Mouse (Mus musculus) heart, adult 8-10 months (tissue): ENCODE measurements around the gene Cutal. TPM values are rescaled to one million over a fixed set of nuclear protein-coding genes. Genes with fewer than 3 reads are reported as not detected.

Experiments used
- DNase-seq: peaks from one replicate; pipeline ENCODE4 v3.0.0; 2022; ENCODE audit warnings: low spot score
- total RNA-seq, 4 experiments: library from RNA; stranded (reverse); gene quantifications; 2 replicates each; pipeline ENCODE4 v1.2.4; 2022

Gene Cutal
- total RNA-seq, 4 experiments from 2014 or later = 0.87 to 2.1 (median 1.1) TPM

- no peak for DNase-seq
These were observed 40.6 kb downstream of the Cutal start for GRCm38 (mm10) chr2:34914823-34915082.

GRCm38 (mm10) chr2:34915103-34915502, 40.9 kb downstream of the Cutal start:
- no peak for DNase-seq

- DNase-seq = no peak
These were observed 45.9 kb downstream of the Cutal start for GRCm38 (mm10) chr2:34920144-34920543.

- DNase-seq = no peak
These were observed 48.5 kb downstream of the Cutal start for GRCm38 (mm10) chr2:34922729-34923128.

GRCm38 (mm10) chr2:34927320-34927719, 53.1 kb downstream of the Cutal start:
- no peak for DNase-seq

GRCm38 (mm10) chr2:34937460-34937859, 63.3 kb downstream of the Cutal start:
- no peak for DNase-seq

- no peak for DNase-seq
These were observed 64.3 kb downstream of the Cutal start for GRCm38 (mm10) chr2:34938269-34939208.

GRCm38 (mm10) chr2:34940246-34940645, 66.0 kb downstream of the Cutal start:
- no peak for DNase-seq

- no peak for DNase-seq
These were observed 67.0 kb downstream of the Cutal start for GRCm38 (mm10) chr2:34941061-34941675.

Other genes starting within 250 kb of the Cutal start
- 10 to 100 TPM; 35.0 to 38.9 (median 37.2) TPM for gene Gapvd1, start 119.2 kb upstream of the Cutal start, total RNA-seq
- gene Hspa5, start 102.4 kb upstream of the Cutal start, total RNA-seq = 100 to 1,000 TPM; 590 to 816 (median 680) TPM
- gene Rabepk, start 74.5 kb upstream of the Cutal start, total RNA-seq = 10 to 100 TPM; 10.2 to 14.5 (median 11.3) TPM
- 10 to 100 TPM; 41.3 to 48.6 (median 45.1) TPM for gene Fbxw2, start 48.1 kb upstream of the Cutal start, total RNA-seq
- not detected for gene Gm34653, start 41.4 kb upstream of the Cutal start, total RNA-seq
- gene Psmd5, start 572 bp downstream of the Cutal start, total RNA-seq = 10 to 100 TPM; 11.2 to 13.0 (median 11.9) TPM
- gene Phf19, start 39.6 kb downstream of the Cutal start, total RNA-seq = 1 to 10 TPM in 2 of 4 experiments, under 1 TPM in 2; 0.66 to 1.5 (median 1.2) TPM
- gene Traf1, start 87.4 kb downstream of the Cutal start, total RNA-seq = 1 to 10 TPM; 1.1 to 2.6 (median 1.2) TPM
- gene Hc, start 187.0 kb downstream of the Cutal start, total RNA-seq = not detected
- gene AI182371, start 227.1 kb downstream of the Cutal start, total RNA-seq = under 1 TPM in 1 of 4 experiments, not detected in 3; 0.25 TPM
- 1 to 10 TPM; 5.9 to 8.2 (median 6.2) TPM for gene Cntrl, start 235.1 kb downstream of the Cutal start, total RNA-seq